Mouse (Mus musculus) MEL-GATA-1-ER (cell line): Measurements from ENCODE around the gene Msln.
"Not testable (repeated sequence)": the region's sequence is repeated elsewhere in the genome, so short reads cannot be mapped to it uniquely, and the experiment has no call there.

Experiments used
- DNase-seq: peaks from one replicate; pipeline ENCODE4 v3.0.0-alpha.2; 2012; ENCODE audit warnings: low read depth; ENCODE audit errors: extremely low read depth

The Msln gene

DNA sequence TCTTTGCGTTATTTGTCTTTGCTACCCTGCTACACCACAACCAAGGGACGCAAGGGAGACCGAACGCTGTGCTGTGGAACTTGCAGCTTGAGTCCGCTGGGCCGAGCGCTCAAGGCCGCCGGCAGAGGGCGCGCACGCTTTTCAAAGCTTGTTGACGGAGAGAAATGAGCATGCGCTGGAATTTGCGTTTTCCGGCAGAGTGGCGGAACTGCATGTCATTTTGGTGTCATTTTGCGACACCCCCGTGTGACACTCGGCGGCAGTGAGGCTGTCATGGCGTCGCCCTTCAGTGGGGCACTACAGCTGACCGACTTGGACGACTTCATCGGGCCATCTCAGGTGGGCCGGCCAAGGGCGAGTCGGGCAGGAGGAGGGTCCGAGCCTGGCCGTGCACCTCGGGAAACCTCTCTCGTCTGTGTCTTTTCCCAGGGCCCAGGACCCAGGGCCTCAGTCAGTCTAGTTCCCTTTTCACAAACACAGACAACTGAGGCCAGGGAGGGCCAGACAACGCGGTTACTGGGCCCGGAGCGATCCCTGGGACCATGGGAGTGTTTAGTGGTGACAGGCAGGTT, 19.5 kb upstream of the Msln start, which contains the start of gene Narfl:
Gene Narfl (plus strand): TSS at position 228 of the 572 bp plus-strand sequence.
- peak; percentile 89 for DNase-seq

DNA sequence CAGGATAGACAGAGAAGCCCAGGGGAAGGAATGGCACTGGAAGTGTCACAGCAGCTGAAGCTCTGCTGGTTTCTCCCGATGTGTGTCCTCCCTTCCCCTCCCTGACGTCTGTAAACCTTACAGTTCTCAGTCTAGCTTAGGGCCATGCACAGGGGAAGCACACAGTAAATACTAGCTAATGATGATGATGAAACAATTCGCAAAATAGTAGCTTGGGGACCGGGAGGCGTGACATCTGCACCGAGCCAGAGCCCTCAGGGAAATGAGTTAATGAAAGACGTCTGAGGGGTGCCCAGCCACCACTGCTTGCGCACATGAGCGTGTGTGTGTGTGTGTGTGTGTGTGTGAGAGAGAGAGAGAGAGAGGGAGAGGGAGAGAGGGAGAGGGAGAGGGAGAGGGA, 15.2 kb upstream of the Msln start:
- DNase-seq: no peak

DNA sequence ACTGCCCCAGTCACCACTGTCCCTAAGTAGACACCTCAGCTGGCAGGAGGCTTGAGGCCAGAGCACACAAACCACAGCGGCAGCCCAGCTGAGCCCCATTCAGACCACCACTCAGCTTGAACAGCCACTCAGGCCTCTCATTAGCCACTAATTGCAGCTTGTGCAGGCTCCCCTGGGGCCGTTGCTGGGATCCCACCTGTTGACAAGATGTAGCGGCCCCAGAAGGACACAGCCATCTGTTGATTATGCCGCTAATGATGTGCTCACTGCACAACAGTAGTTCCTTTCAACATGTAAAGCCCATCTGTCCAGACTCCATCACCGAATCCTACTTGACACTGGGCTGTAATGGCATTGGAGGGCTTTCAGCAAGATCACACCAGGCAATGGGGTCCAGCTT, 11.7 kb upstream of the Msln start:
- DNase-seq: no peak

DNA sequence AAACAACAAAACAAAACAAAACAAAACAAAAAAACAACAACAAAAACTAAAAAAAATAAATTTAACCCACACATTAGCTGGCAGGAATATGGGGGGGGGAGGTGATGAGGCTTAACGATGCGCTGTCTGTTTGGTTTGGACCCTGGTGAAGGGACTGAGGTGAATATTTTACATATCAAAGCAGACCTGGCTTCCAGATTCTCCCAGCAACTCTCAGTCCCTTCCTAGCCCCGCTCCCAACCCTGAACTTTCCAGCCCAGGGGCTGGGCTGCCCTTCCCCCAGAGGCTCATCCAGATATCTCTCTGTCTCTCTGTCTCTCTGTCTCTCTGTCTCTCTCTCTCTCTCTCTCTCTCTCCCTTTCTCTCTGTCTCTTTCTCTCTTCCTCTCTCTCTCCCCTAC, 8.4 kb upstream of the Msln start:
- no peak for DNase-seq

DNA sequence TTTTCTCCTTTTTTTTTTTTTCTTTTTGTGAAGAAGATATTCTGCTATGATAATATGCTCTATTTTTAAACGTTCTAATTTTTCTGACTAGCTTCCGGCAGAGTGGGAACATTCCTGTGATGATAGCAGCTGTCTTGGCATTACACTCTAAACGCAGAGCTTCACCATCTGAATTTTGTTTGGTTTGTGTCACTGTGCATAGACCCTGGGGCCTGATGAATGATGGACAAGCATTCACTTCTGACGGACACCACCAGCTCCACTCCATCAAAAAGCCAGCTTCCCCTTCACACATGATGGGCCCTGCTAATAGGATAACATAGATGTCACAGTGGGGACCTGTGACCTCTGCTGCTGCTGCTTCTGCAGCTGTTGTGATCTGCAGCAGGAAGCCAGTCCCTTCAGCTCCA, 7.4 kb upstream of the Msln start:
- DNase-seq: no peak

DNA sequence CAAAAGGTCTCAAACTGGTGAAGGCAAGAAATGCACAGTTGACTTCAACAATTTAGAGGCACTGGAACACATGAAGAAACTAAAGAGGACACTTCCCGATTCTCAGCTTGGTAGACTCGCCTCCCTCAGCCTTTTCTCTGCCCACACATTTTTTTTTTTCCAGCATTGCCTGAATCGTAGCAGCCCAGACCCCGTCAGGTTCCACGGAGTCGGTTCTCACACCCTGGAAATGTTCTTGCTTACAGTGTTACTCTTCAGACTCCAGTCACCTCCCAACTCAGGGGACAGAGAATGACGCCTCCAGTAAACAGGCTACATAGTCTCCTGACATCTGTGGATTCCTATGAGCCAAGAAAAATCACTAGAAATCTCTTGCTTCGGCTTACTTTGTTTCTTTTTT, 6.0 kb upstream of the Msln start:
- no peak for DNase-seq

DNA sequence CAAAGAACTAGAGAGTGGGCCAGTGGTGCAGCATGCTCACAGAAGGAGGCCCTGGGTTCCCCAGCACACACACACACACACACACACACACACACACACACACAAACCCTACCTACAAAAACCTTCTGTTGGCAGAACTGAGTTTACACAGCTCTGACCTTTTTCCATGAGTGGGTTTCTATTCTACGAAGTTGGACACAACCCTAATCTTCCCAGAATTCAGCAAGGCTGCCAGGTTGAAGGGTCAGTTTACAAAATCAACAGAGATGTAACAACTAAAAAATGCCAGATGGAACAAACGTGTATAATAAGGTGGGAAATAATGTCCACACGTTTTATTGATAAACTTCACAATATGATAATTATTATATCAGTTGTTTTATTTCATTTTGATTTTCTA, 3.5 kb upstream of the Msln start:
- no peak for DNase-seq

DNA sequence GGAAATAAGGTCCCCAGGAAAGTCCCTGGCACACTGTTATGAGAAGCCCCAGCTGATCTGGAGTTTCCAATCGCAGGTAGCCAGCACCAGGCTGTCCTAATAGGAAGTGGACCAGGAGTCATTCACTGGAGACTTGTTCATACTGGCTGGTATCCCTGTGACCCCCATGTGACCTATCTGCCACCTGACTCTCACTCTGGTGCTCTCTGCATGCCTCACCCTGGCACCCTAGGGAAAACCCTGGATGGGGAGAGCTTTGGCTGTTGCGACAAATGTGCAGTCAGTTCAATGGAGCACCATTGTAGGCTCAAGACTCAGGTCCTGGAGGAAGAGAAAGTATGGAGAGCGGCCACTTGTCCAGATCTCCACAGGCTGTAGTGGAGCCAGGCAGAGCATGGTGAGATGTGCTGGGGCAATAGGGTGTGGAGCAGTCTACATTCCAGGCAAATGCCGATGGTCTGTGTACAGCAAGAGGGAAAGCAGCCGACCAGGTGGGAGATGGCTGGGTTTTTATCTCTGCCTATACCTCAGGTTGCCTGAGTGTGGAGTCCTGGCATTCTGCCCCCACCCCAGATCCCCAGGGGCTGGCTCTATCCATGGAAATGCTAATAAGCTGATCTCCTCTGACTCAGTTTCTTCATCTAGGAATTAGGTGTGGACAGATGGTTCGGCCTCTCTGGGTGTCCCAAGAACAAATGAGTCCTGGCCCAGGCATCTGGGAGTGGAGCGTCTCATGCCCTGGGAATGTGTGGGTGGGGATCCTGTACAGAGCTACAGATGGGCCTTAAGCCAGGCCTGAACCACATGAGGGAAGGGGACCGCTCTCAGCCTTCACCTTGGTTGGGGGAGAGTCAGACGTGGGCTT, 2.4 kb upstream of the Msln start:
- no peak for DNase-seq

DNA sequence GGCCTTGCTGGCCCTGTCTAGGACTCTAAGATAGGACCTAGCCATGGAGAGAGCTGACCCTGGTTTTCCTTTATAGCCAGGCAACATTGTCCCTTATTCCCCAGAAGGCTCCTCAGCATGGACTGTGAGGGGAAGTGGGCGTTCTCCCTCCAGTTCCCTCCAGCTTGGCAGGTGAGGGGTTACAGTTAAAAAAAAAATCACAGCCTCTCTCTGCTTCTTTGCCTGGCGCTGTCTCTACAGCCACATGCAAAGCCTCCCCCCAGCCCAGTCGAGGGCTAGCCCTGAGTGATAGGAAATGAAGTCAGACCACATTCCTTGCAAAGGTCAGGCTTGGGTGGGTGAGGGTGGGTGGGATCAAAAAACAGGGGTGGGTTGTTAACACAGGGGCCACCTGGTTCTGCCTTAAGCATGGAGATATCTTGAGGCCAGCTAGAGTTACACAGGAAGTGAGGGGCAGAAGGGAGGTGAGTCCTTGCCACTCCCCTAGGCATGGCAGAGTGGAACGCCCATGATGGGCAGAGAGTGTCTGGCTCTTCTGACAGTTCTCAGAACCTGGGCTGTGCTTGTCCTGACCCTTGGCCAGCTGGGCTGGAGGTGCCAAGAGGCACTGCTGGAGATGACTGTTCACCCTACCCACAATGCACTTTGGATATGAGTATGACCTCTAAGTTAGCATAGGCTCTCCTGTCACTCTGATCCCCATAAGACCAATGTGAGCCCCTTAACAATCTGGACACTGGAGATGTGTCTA, 1.6 kb upstream of the Msln start:
- DNase-seq: no peak

DNA sequence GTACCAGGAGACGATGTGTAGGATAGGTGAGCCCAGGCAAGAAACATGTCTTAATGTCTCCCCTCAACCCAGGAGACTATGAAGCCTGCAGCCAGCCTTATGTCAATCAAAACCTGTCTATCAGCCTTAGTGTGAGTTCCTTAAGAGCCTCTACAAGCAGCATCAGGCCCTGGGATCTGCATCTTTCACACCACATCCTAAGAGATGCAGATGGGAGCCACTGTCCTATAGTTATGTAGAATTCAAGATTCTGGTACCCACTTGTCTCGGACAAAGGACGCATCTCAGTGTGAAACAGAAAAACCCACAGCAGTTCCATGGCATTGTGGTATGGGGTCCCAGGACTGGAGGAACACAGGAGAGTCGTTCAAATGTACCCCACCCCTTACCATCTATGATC, 908 bp upstream of the Msln start:
- DNase-seq: no peak

DNA sequence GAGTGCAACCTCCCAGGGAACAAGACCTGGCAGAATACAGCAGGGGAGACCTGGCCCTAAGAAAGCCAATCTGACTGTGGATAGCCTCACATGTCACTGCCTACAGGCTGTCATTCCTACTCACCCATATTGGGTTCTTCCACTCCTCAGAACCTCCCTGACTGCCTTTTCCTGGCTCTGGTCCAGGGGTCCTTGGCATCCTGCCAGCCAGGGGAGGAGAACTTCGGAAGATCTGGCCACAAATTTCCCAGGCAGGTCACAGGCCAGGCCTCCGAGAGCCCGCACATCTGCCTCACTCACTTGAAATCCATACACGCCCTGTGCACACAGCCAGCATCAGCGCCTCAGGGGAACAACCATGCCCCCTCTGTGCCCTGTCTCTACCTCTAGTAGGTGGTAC, 2.7 kb downstream of the Msln start:
- no peak for DNase-seq

DNA sequence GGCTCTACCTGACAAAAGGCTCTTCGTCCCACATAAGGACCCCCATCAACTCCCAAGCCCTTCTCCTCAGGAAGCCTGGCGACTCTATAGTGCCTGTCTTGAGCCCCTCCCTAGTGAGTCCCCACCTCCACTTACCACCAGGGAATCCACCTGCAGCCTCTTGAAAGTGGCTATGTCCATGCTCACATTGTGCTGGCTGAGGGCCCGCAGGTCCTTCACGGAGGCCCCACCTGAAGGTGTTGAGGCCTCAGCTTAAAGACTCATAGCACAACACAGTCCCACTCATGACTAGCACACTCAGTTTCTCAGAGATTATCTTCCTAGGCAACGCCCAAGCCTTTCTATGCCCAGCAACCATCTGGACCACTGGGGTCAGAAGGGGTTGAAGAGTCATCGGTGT, 4.9 kb downstream of the Msln start:
- no peak for DNase-seq

DNA sequence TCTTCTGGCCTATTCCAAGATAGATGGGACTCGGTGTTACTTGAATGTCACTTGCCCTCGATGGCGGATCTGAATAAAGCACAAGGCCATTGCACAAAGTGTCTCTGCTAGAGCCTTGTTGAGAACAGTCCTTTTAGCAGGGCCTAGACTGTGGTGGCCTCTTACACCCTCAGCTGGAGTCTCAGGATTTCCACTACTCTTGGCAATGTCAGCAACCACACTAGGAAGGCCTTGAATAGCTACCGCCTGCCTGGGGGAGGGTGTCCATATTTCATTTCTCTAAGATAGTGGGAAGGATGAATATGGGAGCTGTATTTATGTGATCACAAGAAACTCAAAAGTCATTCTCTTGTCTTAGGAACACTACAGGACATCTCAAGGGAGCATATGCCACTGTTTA, 5.9 kb downstream of the Msln start:
- DNase-seq: no peak

DNA sequence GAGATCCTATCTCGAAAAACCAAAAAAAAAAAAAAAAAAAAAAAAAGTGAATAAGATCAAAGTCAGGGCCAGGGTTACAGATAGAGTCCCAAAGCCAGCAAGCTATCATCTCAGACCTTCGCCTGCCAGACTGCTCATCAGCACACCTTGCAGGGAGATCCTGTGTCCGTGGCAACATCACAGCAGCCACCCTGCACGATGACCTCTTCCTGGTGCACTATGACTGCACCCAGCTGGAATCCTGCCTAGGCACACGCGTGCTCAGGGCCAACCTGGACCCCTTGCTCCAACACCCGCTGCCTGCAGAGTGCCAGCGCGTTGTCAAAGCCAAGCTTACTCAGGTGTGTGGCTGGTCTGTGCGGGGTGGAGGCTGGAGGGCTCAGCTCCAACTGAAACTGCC, 9.9 kb downstream of the Msln start:
- DNase-seq: no peak

DNA sequence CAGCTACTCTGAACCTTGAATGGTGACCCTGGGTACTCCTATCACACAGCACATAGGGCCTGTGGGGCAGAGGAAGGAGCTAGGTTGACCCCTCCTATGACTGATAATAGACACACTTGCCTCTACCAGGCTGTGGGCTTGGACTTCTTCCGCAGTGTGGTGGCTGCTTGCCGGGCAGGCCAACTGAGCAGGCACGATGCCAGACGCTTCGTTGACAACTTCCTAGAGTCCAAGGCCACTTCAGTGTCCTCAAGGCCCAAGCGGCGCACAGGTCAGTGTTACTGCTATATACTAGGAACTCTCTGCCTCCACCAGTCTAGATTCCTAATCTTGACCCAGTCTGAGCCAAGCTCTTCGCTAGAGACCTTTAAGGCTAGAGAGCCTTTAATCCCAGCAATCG, 10.3 kb downstream of the Msln start:
- DNase-seq: no peak

DNA sequence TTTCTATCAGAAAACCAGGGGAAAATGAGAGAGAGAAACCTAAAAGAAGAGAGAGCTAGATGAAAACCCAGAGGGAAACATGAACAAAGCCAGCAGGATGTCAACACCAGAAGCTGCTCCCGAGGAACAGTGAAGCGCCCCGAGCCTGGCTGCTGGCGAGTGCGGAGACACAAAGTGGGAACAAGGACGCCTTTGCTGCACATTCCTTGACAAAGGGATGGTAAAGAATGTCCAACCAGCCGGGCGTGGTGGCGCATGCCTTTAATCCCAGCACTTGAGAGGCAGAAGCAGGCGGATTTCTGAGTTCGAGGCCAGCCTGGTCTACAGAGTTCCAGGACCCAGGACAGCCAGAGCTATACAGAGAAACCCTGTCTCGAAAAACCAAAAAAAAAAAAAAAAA, 12.7 kb downstream of the Msln start:
- not testable (repeated sequence) for DNase-seq

DNA sequence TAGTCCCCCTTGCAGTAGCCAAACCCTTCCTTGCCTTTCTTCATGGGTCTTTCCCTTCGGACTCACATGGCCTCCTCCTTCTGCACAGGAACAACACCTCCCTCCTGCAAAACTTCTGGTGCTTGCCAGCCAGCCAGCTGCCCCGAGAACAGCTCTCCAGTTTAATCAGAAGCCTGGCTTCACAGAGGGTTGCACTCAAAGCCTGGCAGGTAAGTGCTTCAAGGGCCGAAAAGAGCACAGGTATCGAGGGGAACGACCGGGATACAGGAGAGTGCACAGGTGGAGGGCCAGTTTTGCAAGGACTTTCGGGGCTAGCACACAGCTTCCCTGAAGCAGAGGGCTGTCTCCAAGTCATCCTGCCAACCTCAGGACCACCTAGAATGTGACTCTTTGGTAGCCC, 15.3 kb downstream of the Msln start:
- DNase-seq: no peak

DNA sequence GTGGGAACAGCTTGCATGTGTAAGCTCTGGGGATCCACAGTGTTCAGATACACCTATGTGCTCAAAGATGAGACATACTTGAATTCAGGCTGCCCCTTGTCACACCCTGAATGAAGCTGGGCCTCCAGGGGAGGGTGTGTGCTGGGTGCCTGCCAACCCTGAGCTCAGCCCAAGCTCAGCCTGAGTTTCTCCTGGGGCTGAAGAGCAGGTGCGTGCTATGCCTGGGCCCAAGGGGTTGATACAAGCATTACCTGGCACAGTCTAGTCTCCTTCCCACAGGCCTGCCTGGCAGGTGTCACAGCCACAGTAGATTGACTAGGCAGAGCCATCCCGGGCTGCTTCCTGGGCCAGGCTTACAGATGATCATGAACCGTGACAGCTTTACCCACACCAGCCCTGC, 18.4 kb downstream of the Msln start, which contains the start of gene Mslnl:
Gene Mslnl (plus strand): TSS at position 298 of the 400 bp plus-strand sequence.
- no peak for DNase-seq

DNA sequence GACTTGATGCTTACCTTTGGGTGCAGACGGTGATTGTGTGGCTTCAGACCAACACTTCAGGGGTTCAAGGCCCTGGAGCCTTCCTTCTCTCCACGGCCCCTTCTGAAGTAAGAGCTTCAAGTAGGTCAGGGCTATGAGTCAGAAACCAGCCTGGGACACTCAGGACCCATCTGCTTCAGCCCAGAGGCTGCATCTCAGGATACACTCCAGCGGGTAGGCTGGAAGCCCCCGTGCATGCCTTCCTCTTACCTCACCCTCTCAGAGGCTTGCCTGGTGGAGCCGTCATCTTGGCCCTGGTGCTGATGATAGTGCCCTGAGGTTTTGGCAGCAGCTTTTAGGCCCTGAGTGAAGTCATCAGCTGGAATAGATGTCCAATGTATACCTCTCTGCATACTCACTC, 18.9 kb downstream of the Msln start:
- DNase-seq: no peak

DNA sequence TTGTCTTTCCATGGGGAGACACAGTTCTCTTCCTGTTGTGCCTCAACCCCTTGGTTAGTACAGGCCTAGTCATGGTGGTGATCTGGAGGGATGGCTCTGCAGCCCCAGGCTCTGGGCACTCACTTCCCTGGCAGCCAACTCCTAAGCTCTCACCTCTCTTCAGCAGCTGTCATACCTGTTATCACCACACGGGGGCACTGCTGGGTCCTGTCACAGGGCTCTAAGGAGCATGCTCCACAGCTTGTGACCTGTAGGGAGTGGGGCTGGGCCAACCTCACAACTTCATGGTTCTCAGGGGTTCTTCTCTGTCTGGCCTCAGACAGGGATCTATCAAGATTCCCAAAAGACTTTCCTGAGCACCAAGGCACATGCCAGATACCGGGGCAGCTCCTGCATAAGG, 22.1 kb downstream of the Msln start:
- DNase-seq: peak; percentile 59

DNA sequence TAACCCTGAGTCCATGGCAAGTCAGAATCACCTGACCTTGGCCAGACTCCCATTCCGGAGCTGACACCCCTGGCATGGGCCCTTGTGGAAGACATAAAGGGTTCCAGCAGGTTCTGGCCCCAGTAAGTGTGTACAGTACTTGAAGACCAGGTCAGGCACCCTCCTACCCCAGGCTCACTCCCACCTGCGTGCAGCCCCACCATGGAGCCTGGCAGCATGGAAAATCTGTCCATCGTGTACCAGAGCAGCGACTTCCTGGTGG, 26.2 kb downstream of the Msln start:
- no peak for DNase-seq

DNA sequence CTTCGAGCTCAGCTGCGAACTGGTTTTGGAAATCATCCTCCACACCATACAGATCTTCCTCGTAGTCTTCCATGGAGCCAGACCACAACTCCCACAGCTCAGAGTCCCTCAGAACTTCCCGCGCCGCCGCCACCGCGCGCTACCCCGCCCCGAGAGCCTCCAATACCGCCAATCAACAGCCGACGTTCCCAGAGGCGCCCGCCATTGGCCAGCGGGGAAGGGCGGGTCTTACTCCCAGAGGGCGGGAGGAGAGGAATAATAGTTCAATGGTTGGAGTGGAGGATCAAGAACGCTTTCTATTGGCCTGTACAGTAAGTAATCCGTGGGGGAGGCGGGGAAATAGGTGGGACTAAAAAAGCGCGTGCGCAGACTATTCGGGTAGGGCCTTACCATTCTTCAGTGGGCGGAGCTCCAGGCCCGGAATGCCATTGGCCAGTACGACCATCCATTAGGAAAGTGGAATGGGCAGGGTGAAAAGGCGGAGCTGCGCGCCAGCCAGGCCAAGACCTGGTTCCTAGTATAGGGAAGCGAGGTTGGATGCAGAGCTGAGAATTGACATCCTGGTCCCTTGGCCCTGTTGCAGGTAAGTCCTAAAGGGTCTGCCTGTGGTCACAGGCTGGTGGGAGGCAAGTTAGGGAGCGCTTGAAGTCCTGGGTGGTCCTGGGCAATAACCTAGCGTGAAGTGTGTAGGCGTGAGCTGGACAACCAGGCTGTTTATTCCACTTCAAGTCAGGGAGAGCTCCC, 26.7 kb downstream of the Msln start, which contains the start of the genes Chtf18 and Rpusd1:
Gene Chtf18 (minus strand): TSS at position 155 of the 744 bp plus-strand sequence.
Gene Rpusd1 (plus strand): TSS at position 406 of the 744 bp plus-strand sequence.
- DNase-seq: peak; percentile 99
